Mouse (Mus musculus) urinary bladder, postnatal 10 days (tissue): ENCODE data around the gene Timm13.

Experiments used
- DNase-seq: peaks from one replicate; pipeline ENCODE4 v3.0.0; 2022; ENCODE audit warnings: low spot score

Gene Timm13

GRCm38 (mm10) chr10:80904004-80904693 is 3.4 kb upstream of the Timm13 start:
- DNase-seq: no peak

GRCm38 (mm10) chr10:80903282-80903681 is 2.5 kb upstream of the Timm13 start:
- DNase-seq: no peak

- no peak for DNase-seq
These were observed 1.6 kb upstream of the Timm13 start for GRCm38 (mm10) chr10:80902273-80902940.

GRCm38 (mm10) chr10:80901409-80902272 is 872 bp upstream of the Timm13 start:
- no peak for DNase-seq

- DNase-seq: no peak
These were observed 1.0 kb downstream of the Timm13 start for GRCm38 (mm10) chr10:80899591-80900317.

- no peak for DNase-seq
These were observed 1.7 kb downstream of the Timm13 start for GRCm38 (mm10) chr10:80899074-80899473.

- no peak for DNase-seq
These were observed 2.8 kb downstream of the Timm13 start for GRCm38 (mm10) chr10:80897861-80898510.

GRCm38 (mm10) chr10:80896581-80897485 is 3.9 kb downstream of the Timm13 start:
- no peak for DNase-seq

GRCm38 (mm10) chr10:80895697-80896096 is 5.1 kb downstream of the Timm13 start:
- no peak for DNase-seq

GRCm38 (mm10) chr10:80895100-80895499 is 5.7 kb downstream of the Timm13 start:
- DNase-seq: no peak

GRCm38 (mm10) chr10:80887181-80887580 is 13.6 kb downstream of the Timm13 start:
- DNase-seq: no peak

GRCm38 (mm10) chr10:80881301-80881700 is 19.5 kb downstream of the Timm13 start:
- no peak for DNase-seq

GRCm38 (mm10) chr10:80880901-80881300 is 19.9 kb downstream of the Timm13 start:
- DNase-seq: no peak

- DNase-seq: no peak
These were observed 20.6 kb downstream of the Timm13 start for GRCm38 (mm10) chr10:80880131-80880641.

- no peak for DNase-seq
These were observed 24.2 kb downstream of the Timm13 start for GRCm38 (mm10) chr10:80876594-80876993.

GRCm38 (mm10) chr10:80876028-80876427 is 24.7 kb downstream of the Timm13 start:
- no peak for DNase-seq

- DNase-seq: no peak
These were observed 26.7 kb downstream of the Timm13 start for GRCm38 (mm10) chr10:80874035-80874434.

- no peak for DNase-seq
These were observed 29.2 kb downstream of the Timm13 start, which contains the start of gene Tmprss9 for GRCm38 (mm10) chr10:80871581-80871980. Tmprss9 (plus strand) TSS chr10:80871848.

GRCm38 (mm10) chr10:80870993-80871392 is 29.8 kb downstream of the Timm13 start:
- DNase-seq: no peak

GRCm38 (mm10) chr10:80864446-80864845 is 36.3 kb downstream of the Timm13 start:
- DNase-seq: no peak
